Mouse (Mus musculus): ENCODE measurements around the gene Dstyk.

Gene Dstyk

GRCm38 (mm10) chr1:132417319-132418251 is at the start of gene Dstyk:
TSS of gene Dstyk (plus strand) at chr1:132417555.
- peak; percentile 95 for DNase-seq (ENCODE audit: low read depth, low spot score)

- peak; percentile 77 for DNase-seq (ENCODE audit: low read depth, low spot score)
These were observed 49.5 kb upstream of the Dstyk start for GRCm38 (mm10) chr1:132367692-132368506.

- no peak for DNase-seq (ENCODE audit: low read depth, low spot score)
These were observed 46.6 kb upstream of the Dstyk start for GRCm38 (mm10) chr1:132370681-132371173.

- no peak for DNase-seq (ENCODE audit: low read depth, low spot score)
These were observed 45.9 kb upstream of the Dstyk start for GRCm38 (mm10) chr1:132371298-132372081.

GRCm38 (mm10) chr1:132372354-132372753 is 45.0 kb upstream of the Dstyk start:
- no peak for DNase-seq (ENCODE audit: low read depth, low spot score)

GRCm38 (mm10) chr1:132372896-132373534 is 44.3 kb upstream of the Dstyk start:
- no peak for DNase-seq (ENCODE audit: low read depth, low spot score)

GRCm38 (mm10) chr1:132374140-132374872 is 43.0 kb upstream of the Dstyk start:
- DNase-seq (ENCODE audit: low read depth, low spot score), result no peak

GRCm38 (mm10) chr1:132374873-132375244 is 42.5 kb upstream of the Dstyk start:
- DNase-seq (ENCODE audit: low read depth, low spot score), result no peak

- DNase-seq (ENCODE audit: low read depth, low spot score), result no peak
These were observed 42.1 kb upstream of the Dstyk start for GRCm38 (mm10) chr1:132375256-132375655.

- no peak for DNase-seq (ENCODE audit: low read depth, low spot score)
These were observed 40.9 kb upstream of the Dstyk start for GRCm38 (mm10) chr1:132376211-132377054.

GRCm38 (mm10) chr1:132377055-132377365 is 40.3 kb upstream of the Dstyk start:
- DNase-seq (ENCODE audit: low read depth, low spot score), result no peak

GRCm38 (mm10) chr1:132377811-132378210 is 39.5 kb upstream of the Dstyk start:
- no peak for DNase-seq (ENCODE audit: low read depth, low spot score)

GRCm38 (mm10) chr1:132380550-132381100 is 36.7 kb upstream of the Dstyk start:
- no peak for DNase-seq (ENCODE audit: low read depth, low spot score)

- no peak for DNase-seq (ENCODE audit: low read depth, low spot score)
These were observed 35.4 kb upstream of the Dstyk start for GRCm38 (mm10) chr1:132381929-132382328.

GRCm38 (mm10) chr1:132384001-132384554 is 33.3 kb upstream of the Dstyk start:
- no peak for DNase-seq (ENCODE audit: low read depth, low spot score)

GRCm38 (mm10) chr1:132385266-132385665 is 32.1 kb upstream of the Dstyk start:
- DNase-seq (ENCODE audit: low read depth, low spot score), result no peak

GRCm38 (mm10) chr1:132385711-132386110 is 31.6 kb upstream of the Dstyk start:
- DNase-seq (ENCODE audit: low read depth, low spot score), result no peak

- DNase-seq (ENCODE audit: low read depth, low spot score), result no peak
These were observed 31.1 kb upstream of the Dstyk start for GRCm38 (mm10) chr1:132386266-132386665.

GRCm38 (mm10) chr1:132387943-132388342 is 29.4 kb upstream of the Dstyk start:
- no peak for DNase-seq (ENCODE audit: low read depth, low spot score)

Measured in forelimb bud, embryonic 11.5 days (tissue).